Mouse (Mus musculus) E14TG2a.4 (cell line): ENCODE measurements around the gene Dpf2.

Source experiments
- CTCF ChIP-seq: conservative IDR thresholded peaks from 2 replicates; pipeline ENCODE4 v1.5.1; 2014; ENCODE audit warnings: low read length
- NANOG ChIP-seq: IDR thresholded peaks from 2 replicates; pipeline ENCODE4 v1.6.1; 2014; ENCODE audit warnings: borderline replicate concordance, low read length, mixed read lengths
- POU5F1 ChIP-seq: IDR thresholded peaks from 2 replicates; pipeline ENCODE4 v1.6.1; 2014; ENCODE audit warnings: low read length, borderline replicate concordance

DNA sequence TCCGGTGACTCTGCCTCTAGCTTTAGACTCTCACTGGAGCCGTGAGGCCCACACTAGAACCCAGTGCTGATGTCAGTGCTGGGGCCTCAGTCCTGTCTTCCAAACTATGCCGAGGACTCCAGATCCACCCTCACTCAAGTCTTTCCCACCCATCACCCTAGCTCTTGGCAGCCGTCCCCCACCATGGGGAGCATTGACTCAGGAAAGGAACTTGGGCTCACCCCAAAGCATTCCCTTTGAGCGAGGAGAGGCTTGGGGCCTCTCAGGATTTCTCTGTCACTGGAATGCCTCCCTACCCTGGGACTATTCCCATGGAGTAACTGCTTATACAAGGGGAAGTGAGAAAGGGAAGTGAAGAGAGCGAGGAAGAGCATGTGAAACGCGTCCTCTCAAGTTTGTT lies 33.1 kb upstream of the Dpf2 start:
- TF ChIP-seq NANOG (no peak), CTCF (no peak), POU5F1 (no peak)
